Mouse (Mus musculus): ENCODE data around the gene Lmod1.

Gene Lmod1

DNA sequence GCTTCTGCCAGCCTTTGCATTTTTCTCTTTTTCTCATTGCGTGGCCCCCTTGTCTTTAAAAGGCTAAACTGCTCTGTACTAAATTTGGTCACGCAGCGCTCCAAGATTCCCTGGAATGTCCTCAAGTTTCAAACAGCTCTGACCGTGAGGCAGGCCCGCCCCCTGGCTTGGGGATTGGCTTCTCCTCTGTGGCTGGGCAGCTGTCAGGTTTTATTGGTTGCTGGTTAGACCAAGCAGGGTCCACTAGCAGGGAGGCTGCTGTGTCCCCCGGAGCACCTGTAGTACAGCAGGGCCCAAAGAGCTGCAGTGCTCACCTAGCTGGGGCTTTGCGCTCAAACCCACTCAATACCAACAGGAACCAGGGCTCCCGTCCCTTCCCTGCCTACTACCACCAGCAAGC, at the start of gene Lmod1:
Gene Lmod1, plus strand, starts transcription at position 237 of the 400 bp plus-strand sequence.
- peak in 1 of 2 experiments; percentile 37 for DNase-seq (ENCODE audit: low spot score in 2 of 2)

- DNase-seq (ENCODE audit: low spot score in 2 of 2): peak in 1 of 2 experiments; percentile 77
Observed at GRCm38 (mm10) chr1:135280646-135281045, 44.0 kb upstream of the Lmod1 start.

GRCm38 (mm10) chr1:135281841-135282240, 42.8 kb upstream of the Lmod1 start:
- no peak for DNase-seq (ENCODE audit: low spot score in 2 of 2)

GRCm38 (mm10) chr1:135282536-135283286, 41.9 kb upstream of the Lmod1 start:
- peak in 1 of 2 experiments; percentile 62 for DNase-seq (ENCODE audit: low spot score in 2 of 2)

- peak in 1 of 2 experiments; percentile 20 for DNase-seq (ENCODE audit: low spot score in 2 of 2)
Observed at GRCm38 (mm10) chr1:135283287-135283825, 41.3 kb upstream of the Lmod1 start.

DNA sequence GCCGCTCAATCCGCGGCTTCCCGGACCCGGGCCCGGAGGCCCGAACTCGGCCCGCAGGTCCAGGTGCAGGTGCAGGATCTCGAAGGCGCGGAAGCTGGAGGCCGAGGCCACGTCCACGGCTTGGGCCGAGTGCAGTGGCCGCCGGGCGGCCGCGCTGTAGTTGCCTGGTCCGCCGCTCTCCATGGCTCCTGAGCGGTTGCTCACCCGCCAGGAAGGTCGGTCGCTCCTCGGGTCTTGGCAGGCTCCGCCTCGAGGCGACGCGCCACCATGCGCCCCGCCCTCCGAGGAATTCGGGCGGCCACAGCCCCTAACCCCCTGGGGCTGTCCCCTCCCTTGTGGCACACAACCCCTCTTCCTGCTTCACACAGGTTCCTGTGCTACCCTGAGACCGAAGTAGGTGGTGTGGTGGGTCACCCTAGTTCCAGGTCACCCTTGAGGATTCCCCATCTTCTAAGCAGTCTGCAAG, 40.7 kb upstream of the Lmod1 start, which contains the start of gene Rnpep:
Gene Rnpep, minus strand, starts transcription at position 259 of the 466 bp plus-strand sequence.
- DNase-seq (ENCODE audit: low spot score in 2 of 2): peak; percentile 62

- no peak for DNase-seq (ENCODE audit: low spot score in 2 of 2)
Observed at GRCm38 (mm10) chr1:135286311-135286710, 38.3 kb upstream of the Lmod1 start.

DNA sequence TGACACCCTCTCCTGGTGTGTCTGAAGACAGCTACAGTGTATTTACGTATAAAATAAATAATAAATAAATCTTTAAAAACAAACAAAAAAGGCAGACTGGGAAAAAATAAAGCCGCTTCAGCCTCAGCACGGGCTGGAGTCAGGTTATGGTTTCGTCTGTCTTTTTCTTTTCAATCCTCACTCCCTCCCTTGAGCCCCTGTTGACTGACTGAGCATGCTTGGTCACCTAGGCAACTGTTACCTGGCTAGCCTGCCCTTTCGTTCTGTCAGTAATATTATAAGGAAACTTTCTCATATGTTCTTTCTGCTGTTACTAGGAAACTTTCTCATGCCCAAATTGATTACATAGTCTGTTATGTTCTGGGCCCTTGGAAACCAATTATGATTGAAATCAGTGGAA, 33.7 kb upstream of the Lmod1 start:
- no peak for DNase-seq (ENCODE audit: low spot score in 2 of 2)

DNA sequence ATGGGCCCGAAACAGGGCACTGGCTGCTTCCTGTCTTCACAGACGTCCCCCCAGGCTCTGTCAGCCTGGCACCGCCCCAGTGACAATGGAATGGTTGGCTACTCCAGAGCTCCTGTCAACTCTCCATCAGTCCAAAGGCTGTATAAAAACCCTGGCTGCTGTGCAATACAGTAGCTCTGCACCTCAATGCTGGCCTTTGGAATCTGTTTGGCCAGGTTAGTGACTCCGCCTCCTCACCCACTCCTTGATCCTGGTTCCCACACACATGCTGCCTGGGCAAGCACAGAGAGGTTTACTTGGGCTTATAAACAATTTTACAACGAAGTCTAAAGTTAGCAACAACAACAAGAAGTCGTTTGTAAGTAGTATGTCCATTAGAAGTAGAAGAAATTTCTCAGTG, 13.3 kb upstream of the Lmod1 start:
- no peak for DNase-seq (ENCODE audit: low spot score in 2 of 2)

DNA sequence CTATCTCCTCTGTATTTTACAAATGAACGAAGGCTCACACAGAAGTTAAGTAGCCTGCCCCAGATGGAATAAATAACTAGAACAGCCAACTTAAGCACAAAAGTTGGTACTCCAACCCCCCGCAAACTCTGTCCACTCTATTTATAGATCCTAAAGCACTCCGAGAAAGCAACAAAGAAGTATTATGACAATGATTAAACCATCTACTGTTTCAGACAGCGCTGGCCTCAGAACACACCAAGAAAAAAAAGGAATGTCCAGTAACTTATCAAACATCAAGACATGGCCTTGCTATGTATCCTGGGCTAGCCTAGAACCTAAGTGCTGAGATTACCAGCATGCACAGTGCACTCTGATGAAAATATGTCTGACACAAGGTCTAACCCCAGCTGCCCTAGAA, 12.4 kb upstream of the Lmod1 start:
- no peak for DNase-seq (ENCODE audit: low spot score in 2 of 2)

DNA sequence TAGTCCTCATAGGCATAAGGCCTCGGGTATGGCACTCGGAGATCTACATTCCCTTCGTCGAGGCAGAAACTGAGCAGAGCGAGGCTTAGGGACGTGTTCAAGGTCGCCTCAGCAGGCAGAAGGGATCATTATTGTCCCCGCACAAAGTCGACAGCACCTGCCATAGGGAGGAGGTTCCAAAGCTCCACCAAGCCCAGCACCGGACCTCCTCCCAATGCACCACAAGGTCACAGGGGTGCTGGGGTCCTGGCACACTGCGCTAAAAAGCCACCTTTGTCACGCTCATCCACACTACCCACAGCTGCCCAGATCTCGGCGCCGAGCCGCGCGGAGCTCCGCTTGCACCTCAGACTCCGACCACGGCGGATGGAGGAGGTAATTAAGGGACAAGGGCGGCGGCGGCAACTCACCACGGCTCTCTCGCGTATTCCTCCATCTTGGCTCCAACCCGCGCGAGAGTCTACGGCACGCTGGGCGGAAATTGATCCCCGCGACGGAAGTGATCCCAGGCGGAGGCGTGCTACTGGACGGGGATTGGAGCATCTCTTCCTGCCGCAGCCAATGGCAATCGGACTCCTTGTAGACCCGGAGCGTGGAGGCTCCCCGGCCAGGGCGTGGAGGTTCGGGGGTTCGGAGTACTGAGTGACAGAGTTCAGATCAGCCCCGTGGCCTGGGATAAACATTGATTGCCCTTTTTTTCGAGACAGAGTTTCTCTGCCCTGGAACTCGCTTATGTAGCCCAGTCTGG, 11.1 kb upstream of the Lmod1 start, which contains the start of gene Timm17a:
Gene Timm17a, minus strand, starts transcription at position 495 of the 748 bp plus-strand sequence.
- DNase-seq (ENCODE audit: low spot score in 2 of 2): peak; percentile 87 to 94

DNA sequence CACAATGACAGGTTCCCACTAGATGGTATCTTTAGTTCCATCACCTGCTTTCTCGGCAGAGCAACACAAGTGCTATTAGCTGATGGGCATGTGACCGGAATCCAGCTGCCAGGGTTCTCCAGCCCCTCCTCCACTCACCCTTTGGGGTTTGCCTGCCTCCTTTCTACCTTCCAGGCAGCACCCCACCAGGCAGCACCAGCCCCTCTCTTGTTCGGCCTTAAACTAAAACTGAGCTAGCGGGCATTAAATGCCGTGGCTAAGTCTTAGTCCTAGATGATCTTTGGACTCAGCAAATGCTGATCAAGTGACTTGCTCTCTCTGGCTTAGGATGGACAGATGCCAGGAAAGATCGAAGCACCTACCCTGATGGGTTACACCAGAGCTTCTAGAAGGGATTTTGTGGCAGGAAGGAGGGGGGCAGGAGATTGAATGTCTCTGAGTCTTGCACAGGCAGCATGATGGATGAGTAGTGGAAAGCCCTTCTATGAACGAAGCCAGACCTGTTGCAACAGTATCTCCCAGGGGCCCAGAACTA, 1.2 kb upstream of the Lmod1 start:
- DNase-seq (ENCODE audit: low spot score in 2 of 2): peak in 1 of 2 experiments; percentile 17

DNA sequence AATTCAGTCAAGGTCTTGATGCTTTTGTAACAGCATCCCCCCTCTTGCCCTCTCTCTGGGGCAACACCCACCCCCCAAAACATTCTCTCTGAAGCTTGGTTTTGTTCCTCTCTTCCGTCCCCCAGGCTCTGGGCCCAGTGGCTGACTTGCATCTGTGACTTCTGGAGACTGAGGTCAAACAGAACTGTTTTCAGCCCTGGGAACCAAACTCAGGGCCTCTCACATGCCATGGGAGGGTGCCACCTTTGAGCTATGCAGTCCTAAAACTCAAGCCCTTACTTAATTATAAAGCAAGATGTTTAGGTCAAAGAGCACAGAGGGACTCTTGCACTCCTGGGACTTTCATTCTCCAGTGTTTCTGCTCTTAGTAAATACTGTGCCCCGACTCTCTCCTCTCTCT, 1.3 kb downstream of the Lmod1 start:
- no peak for DNase-seq (ENCODE audit: low spot score in 2 of 2)

DNA sequence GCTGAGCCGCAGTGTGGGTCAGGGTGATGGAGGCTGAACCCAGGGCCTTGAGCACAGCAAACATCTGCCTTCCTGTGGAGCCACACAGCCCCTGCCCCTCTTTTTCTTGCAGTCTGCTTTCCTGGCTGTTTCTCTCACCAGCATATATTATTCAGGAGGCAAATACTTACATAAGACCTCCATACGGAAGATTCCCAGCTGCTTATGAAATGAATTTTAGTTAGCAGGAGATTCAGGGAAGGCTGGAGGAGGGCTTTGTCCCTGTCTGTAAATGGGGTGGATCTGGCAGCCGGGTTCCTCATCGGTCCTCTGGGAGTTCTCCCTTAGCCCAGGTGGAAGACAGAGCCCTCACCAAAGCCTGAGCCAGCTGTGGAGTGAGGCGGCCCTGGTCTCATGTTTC, 3.8 kb downstream of the Lmod1 start:
- no peak for DNase-seq (ENCODE audit: low spot score in 2 of 2)

DNA sequence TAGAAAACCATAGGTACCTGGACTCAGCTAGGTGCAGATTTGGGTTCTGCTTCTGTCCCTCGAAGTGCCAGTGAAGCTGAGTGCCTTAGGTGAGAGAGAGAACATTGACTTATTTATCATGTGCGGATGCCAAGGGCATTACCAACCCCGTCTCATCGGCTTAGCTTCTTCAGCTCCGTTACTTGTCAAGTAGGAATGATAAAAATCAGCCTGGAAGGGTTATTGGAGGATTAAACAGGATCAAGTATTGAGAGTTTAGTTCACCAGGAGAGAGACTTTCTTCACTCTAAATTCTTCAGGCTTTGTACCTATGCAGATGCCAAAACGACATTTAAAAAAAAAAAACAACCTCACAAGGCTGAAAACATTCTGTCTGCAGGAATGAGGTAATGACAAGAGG, 6.0 kb downstream of the Lmod1 start:
- DNase-seq (ENCODE audit: low spot score in 2 of 2): no peak

DNA sequence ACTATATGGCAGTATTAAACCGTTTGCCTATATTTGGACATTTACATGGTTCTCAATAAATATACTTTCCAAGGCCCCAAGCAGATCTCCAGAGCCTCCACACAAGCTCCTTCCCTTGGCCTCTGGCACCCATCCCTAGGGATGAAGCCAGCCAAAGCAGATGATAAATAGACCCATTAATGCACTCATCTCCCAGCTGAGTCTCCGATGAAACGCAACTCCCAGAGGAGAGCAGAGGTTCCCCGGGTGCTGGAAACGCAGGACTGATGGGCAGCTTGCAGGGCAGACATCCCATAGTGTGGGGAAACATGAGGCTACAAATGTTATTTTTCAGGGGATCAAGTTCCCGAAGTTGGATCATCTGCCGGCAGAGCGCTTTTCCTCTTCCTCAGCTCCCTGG, 17.3 kb downstream of the Lmod1 start:
- no peak for DNase-seq (ENCODE audit: low spot score in 2 of 2)

- no peak for DNase-seq (ENCODE audit: low spot score in 2 of 2)
Observed at GRCm38 (mm10) chr1:135344026-135344425, 19.4 kb downstream of the Lmod1 start.

GRCm38 (mm10) chr1:135346891-135347290, 22.3 kb downstream of the Lmod1 start:
- DNase-seq (ENCODE audit: low spot score in 2 of 2): no peak

DNA sequence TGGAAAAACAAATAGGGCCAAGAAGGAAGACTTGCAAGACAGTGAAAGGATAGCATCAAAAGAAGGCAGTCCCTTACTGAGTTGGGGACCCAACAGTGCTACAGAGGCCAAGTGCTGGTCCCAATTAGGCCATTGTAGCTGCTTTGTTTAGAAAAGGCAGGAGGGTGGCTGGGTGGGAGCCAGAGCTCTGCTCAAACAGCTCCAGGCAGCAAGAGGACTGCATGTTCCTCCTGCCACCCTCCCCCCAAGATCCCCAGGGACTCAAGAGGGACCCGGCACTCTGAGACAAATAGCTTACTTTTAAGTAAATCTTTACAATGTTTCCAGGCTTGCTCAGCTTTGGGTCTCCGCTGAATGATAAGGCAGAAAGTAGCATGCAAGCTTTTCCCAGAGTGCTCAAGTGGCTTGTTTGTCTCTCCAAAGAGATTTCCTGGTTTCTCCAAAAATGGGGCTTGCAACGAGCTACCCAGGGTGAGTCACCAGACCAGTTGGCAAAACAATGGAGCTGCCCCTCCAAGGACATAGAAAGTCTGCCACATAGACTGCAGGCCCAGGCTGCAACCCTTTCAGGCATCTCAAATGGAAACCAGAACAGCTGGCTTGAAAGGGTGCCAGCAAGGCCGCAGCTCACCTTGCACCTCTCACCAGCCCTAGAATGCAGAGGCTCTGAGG, 23.0 kb downstream of the Lmod1 start:
- peak in 1 of 2 experiments; percentile 26 for DNase-seq (ENCODE audit: low spot score in 2 of 2)

GRCm38 (mm10) chr1:135351953-135352352, 27.3 kb downstream of the Lmod1 start:
- DNase-seq (ENCODE audit: low spot score in 2 of 2): peak in 1 of 2 experiments; percentile 59

GRCm38 (mm10) chr1:135359071-135359470, 34.5 kb downstream of the Lmod1 start:
- DNase-seq (ENCODE audit: low spot score in 2 of 2): peak in 1 of 2 experiments; percentile 26

Measured in urinary bladder, postnatal 36 days (tissue).